Mouse (Mus musculus) cortical plate, adult 2 months (tissue): ENCODE data around the gene Ildr2.

Experiments used
- CTCF ChIP-seq: fragments of 200-500 bp; IDR thresholded peaks from 2 replicates; pipeline ENCODE4 v1.5.1; 2011; ENCODE audit warnings: mild to moderate bottlenecking, control low read depth, low read length; ENCODE audit not compliant: insufficient read depth; ENCODE audit errors: extremely low read depth
- POLR2A ChIP-seq: fragments of 200-500 bp; IDR thresholded peaks from 2 replicates; pipeline ENCODE4 v1.6.1; 2011; ENCODE audit warnings: mild to moderate bottlenecking, low read length, control low read depth; ENCODE audit not compliant: insufficient read depth; ENCODE audit errors: extremely low read depth

- TF ChIP-seq CTCF (no peak), POLR2A (no peak)
These were observed 109.2 kb downstream of the Ildr2 start for GRCm38 (mm10) chr1:166363122-166363521.
